Mouse (Mus musculus) gastrocnemius, postnatal 10 days (tissue): Measurements from ENCODE around the gene Lrrc4c. TPM values are rescaled to one million over a fixed set of nuclear protein-coding genes. Genes with fewer than 3 reads are reported as not detected.

Experiments
- DNase-seq: peaks from one replicate; pipeline ENCODE4 v3.0.0; 2021; ENCODE audit warnings: mixed read lengths
- microRNA-seq, 2 experiments: library from miRNA; unstranded; fragments of <30 nt; microRNA quantifications; one replicate each; pipeline ENCODE4 v1.2.0; 2021
- total RNA-seq, 2 experiments: library from RNA; stranded (reverse); gene quantifications; 2 replicates each; pipeline ENCODE4 v1.2.3; 2021

Gene Lrrc4c
- total RNA-seq, 2 experiments from 2014 or later: 0.93 to 1.3 TPM

DNA sequence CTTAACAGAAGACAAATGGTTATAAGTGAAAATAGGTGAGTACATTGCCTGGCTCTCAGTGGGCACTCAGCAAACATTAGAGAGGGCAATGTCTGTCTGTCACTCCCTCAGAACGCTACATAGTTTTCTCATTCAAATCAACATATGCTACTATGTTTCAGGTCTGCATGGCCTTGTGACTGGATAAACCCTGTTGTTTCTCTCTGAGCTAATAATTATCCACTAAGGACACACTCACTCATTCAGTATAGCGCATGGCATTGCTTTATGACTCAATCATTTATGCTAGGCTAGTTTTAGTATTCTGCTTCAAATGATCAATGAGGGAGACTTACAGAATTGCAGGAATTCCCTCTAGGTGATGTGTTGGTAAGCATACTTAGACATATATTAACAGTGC, 1292.6 kb downstream of the Lrrc4c start:
- DNase-seq: no peak

DNA sequence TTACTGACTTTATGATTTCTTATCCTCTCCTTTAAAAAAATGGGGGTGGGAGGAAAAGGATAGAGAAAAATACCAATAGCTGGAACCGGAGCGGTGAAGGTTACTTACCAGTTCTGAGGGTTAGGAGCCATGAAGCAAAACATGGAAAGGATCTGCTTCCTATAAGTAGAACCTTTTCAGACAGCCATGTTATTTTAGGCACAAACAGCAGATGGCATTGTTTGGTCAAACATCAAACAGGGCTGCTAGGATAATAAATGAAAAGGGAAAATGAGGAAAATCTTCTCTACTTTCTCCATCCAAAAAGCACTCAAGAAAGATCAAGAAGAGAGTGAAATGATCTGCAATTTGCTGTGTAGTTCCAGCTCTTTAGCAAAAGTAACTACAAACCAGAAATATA, 1296.8 kb downstream of the Lrrc4c start:
- no peak for DNase-seq

DNA sequence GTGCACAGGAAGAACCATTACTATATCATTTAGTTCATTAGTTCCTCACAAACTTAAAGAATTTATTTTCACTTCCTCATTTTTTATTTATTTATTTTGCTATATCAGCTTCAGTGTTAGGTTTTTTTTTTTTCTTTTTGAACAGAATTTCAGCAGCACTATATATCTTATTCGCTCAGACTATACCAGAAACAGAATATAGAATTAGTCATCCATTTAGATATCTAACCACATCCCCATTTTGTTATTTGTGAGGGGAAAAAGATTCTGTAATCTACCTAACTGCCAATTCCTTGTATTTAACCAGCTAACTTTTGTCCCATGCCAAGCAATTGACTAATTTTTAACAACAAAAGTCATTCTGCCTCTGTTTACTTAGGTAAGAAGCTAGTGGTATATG, 1300.6 kb downstream of the Lrrc4c start:
- no peak for DNase-seq

DNA sequence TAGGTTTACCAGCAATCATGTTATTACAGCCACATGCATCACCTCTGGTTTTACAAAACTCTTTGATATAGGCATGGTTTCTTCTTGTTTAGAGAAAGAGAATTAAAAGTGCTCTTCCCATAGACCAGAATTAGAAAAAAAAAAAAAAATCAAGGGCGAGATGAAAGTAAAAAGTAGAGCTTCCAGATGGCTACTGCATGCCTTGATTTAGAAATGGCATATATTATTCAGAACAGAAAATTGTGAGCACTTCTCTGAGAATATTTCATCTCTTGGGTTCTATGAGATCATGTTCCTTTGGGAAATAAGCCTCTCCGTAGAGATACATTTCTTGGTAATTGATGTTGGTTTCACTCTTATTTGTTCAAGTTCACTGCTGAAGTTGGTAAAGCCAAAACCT, 1322.0 kb downstream of the Lrrc4c start:
- no peak for DNase-seq

DNA sequence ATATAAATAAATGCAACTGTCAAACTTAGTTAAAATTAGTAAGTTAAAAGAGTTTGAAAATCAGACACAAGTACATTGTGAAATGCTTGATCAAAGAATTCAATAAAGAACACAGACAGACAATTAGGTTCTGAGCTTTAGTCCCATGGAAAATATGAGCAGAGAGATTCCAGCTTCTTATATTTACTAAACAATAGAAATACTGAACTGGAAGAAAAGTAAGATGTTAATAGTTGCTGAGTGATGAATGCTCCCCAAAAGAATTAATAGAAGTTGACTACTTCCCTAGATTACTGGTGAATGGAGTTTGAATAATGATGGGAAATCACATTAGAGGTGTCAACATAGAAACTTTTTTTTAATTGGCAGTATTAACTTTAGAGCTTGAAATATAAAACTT, 1323.7 kb downstream of the Lrrc4c start:
- DNase-seq: no peak

DNA sequence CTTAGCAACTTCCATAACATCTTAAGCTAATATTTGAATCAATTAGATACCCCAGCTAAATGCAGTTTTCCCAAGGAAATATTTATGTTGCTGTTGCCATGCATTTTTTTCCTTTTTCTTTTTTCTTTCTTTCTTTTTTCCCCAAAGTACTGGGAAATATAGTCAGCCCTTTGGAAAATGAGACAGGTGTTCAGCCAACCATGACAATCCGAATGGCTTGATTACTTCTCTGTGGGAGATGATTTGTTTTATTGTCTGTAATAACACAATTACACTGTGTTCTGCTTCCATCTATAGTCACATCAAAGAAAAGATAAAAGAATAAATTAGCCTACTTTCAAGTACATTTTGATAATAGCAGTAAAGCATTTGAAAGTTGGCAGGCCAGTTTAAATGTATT, 1334.7 kb downstream of the Lrrc4c start:
- no peak for DNase-seq

Small RNAs within 50 kb of the gene (microRNA-seq; reads per million reads assigned to microRNA genes)
- 0 reads per million in 2 experiments for gene Gm44320
